Mouse (Mus musculus): Measurements from ENCODE around the gene Tirap. TPM values are rescaled to one million over a fixed set of nuclear protein-coding genes. Genes with fewer than 3 reads are reported as not detected.

The Tirap gene
- polyA plus RNA-seq, 1 experiment = 3.3 TPM

DNA sequence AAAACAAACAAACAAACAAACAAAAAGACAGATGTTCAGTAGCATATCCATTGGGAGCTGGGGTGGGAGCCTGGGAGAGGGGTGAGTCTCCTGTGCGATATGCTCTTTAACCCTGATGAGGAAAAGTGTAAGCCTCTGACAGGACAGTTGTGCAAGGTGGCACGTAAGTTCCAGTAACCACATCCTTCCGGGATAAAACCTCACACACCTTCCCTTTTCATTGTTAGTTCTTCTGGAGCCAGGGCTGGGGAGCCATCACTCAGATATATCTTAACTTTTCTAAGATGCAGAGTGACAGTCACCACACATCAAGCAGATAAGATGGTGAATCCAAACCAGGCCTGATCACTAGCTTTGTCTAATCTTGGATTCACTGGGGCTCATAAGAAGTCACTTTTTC lies 6.0 kb downstream of the Tirap start:
- Histone ChIP-seq H3K4me1 (ENCODE audit: control insufficient read depth, insufficient read depth, low read length) (no peaks in the 10 kb centered on the region), H3K4me3 (ENCODE audit: insufficient read depth, low read length) (no peak overlapping the region), H3K27ac (ENCODE audit: insufficient read depth, low read length) (no peak overlapping the region)
- no peak for TF ChIP-seq CTCF (IDR thresholded peaks at IDR 0.05; ENCODE audit: extremely low read depth, insufficient read depth, low read length)
- no peak for TF ChIP-seq POLR2A (IDR thresholded peaks at IDR 0.05; ENCODE audit: extremely low read depth, insufficient read depth, low read length)

DNA sequence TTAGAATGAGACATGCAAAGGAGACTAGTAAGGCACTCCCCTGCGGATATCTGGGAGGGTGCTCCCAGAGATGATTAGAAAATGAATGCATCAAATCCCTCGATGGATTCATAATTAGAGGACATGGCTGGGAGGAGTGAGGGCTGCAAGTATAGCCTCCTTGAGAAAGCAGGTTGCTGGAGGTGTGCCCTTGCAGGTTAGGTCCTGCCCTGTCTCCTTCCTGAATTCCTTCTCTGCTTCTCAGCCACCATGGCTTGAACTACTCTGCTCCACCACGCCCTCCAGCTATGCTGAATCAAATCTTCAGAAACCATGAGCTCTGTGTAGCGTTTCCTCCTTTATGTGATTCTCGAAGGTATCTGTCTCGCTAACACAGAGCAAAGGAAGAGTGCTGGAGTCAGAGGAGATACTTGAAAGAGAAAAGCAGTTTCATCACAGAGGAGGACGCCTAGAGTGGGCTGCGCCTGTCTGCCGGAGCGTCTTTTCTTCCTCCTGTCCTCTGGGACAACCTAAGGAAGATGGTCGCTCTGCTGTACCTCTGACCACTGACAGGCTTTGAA lies 7.0 kb downstream of the Tirap start:
- TF ChIP-seq POLR2A (IDR thresholded peaks at IDR 0.05; ENCODE audit: extremely low read depth, insufficient read depth, low read length) (no peak), CTCF (IDR thresholded peaks at IDR 0.05; ENCODE audit: extremely low read depth, insufficient read depth, low read length) (no peak)
- H3K4me1 ChIP-seq (ENCODE audit: control insufficient read depth, insufficient read depth, low read length) = no peaks in the 10 kb centered on the region
- no peak overlapping the region for H3K27ac ChIP-seq (ENCODE audit: insufficient read depth, low read length)
- no peak overlapping the region for H3K4me3 ChIP-seq (ENCODE audit: insufficient read depth, low read length)

DNA sequence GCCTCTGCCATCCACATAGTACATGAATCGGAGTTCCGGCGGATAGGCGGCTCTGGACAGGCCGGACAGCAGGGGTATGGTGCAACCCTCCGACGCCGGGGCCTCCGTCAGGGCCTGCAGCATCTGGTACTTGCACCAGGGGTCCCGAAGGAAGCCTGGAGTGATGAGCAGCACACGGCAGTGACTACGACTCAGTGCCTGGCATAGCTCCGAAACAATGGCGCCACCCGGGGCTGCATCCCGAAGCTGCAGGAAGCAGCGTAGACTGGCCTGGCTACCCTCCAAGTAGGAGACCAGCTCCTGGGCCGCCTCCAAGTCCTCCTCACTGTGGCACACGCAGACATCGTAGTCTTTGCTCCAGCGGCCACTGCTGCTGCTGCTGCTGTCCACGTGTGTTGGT lies 11.4 kb downstream of the Tirap start:
- H3K4me3 ChIP-seq (ENCODE audit: insufficient read depth, low read length) = no peak overlapping the region
- TF ChIP-seq CTCF (IDR thresholded peaks at IDR 0.05; ENCODE audit: extremely low read depth, insufficient read depth, low read length) (no peak), POLR2A (IDR thresholded peaks at IDR 0.05; ENCODE audit: extremely low read depth, insufficient read depth, low read length) (no peak)
- 0 out of 2 replicates have a peak overlapping the region, but pooled peaks have one; percentile 40 for H3K27ac ChIP-seq (ENCODE audit: insufficient read depth, low read length)
- no peaks in the 10 kb centered on the region for H3K4me1 ChIP-seq (ENCODE audit: control insufficient read depth, insufficient read depth, low read length)

DNA sequence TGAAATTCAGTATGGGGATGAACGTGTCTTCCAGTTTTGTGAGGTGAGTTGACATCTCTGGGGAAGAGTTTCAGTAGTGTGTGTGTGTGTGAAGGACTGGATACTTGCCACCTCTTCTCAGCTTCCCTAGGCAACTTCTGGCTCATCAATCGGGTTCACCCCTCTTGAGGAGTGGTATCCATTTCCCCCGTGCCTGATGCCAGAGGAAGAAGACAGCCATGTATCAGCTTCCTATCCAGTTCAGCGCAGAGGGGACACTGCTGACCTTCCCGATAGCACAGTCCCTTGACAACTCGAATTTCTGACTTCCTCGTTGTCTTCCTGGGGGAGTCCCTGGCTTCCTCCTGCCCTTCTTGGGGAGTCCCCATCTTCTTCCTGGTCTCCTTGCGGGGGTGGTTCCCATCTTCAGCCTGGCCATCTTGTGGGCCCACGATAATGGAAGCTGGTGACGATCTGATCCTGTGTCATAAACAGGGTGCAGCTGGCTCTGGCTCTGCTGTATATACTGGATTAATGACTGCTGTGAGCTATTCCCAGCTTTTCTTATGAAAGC lies 12.7 kb downstream of the Tirap start:
- Histone ChIP-seq H3K4me1 (ENCODE audit: control insufficient read depth, insufficient read depth, low read length) (no peaks in the 10 kb centered on the region), H3K27ac (ENCODE audit: insufficient read depth, low read length) (no peak overlapping the region)
- TF ChIP-seq POLR2A (IDR thresholded peaks at IDR 0.05; ENCODE audit: extremely low read depth, insufficient read depth, low read length) (no peak), CTCF (IDR thresholded peaks at IDR 0.05; ENCODE audit: extremely low read depth, insufficient read depth, low read length) (no peak)

DNA sequence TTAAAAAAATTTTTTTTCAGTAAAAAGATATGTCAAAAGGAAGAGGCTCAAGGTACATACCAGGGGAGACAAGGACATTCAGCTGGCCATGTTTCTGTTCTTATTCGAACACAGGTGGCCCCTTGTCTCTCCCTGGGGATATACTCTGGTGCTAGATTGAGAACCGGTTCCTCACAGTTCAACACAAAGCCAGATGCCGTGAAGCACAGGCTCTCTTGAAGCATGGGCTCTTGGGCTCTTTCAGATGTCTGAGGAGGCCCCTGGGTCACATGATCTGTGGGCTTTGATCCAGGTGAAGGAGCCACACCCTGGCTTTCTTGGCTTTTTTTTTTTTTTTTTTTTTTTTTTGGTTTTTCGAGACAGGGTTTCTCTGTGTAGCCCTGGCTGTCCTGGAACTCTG lies 13.7 kb downstream of the Tirap start:
- no peak overlapping the region for H3K4me3 ChIP-seq (ENCODE audit: insufficient read depth, low read length)
- no peak for TF ChIP-seq CTCF (IDR thresholded peaks at IDR 0.05; ENCODE audit: extremely low read depth, insufficient read depth, low read length)
- no peak for TF ChIP-seq POLR2A (IDR thresholded peaks at IDR 0.05; ENCODE audit: extremely low read depth, insufficient read depth, low read length)
- no peak overlapping the region for H3K27ac ChIP-seq (ENCODE audit: insufficient read depth, low read length)
- H3K4me1 ChIP-seq (ENCODE audit: control insufficient read depth, insufficient read depth, low read length) = no peaks in the 10 kb centered on the region

More for the DNA sequence above, 12.7 kb downstream of the Tirap start:
- H3K4me3 ChIP-seq (ENCODE audit: insufficient read depth, low read length) = no peak overlapping the region

DNA sequence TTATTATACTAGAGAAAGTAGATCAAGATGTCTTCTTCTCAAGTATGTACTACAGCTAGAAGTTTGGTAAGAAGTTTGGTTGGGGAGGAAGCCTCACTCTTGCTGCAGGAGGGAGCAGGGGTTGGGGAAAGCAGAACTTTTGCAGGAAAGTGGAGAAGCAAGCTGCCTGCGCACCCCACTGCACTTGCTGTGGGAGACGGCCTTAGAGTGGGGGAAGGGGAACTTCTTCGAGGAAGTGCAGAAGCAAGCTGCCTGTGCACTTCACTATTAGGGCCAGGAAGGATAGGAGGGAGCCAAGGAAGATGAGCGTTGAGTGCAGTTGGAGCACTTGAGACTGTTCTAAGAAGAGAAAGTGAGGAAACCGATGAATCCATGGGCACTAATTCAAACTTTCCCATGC lies 16.7 kb downstream of the Tirap start:
- H3K4me3 ChIP-seq (ENCODE audit: insufficient read depth, low read length) = no peak overlapping the region
- H3K4me1 ChIP-seq (ENCODE audit: control insufficient read depth, insufficient read depth, low read length) = no peaks in the 10 kb centered on the region
- no peak overlapping the region for H3K27ac ChIP-seq (ENCODE audit: insufficient read depth, low read length)
- TF ChIP-seq CTCF (IDR thresholded peaks at IDR 0.05; ENCODE audit: extremely low read depth, insufficient read depth, low read length) (no peak), POLR2A (IDR thresholded peaks at IDR 0.05; ENCODE audit: extremely low read depth, insufficient read depth, low read length) (no peak)

DNA sequence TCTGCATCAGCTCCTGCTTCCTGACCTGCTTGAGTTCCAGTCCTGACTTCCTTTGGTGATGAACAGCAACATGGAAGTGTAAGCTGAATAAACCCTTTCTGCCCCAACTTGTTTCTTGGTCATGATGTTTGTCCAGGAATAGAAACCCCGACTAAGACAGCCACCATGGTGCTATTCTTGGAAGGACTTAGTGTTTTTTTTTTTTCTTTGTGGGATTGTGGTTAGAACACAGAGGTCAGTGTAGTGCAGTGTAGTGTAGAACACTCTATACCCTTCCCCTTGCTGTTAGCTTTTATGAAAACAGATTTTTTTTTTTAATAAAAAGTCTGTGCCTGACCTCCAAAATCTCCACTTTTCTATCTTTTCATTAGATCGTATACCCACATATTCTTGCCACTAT lies 17.3 kb downstream of the Tirap start:
- TF ChIP-seq CTCF (IDR thresholded peaks at IDR 0.05; ENCODE audit: extremely low read depth, insufficient read depth, low read length) (no peak), POLR2A (IDR thresholded peaks at IDR 0.05; ENCODE audit: extremely low read depth, insufficient read depth, low read length) (no peak)
- Histone ChIP-seq H3K4me3 (ENCODE audit: insufficient read depth, low read length) (no peak overlapping the region), H3K4me1 (ENCODE audit: control insufficient read depth, insufficient read depth, low read length) (no peaks in the 10 kb centered on the region), H3K27ac (ENCODE audit: insufficient read depth, low read length) (no peak overlapping the region)

DNA sequence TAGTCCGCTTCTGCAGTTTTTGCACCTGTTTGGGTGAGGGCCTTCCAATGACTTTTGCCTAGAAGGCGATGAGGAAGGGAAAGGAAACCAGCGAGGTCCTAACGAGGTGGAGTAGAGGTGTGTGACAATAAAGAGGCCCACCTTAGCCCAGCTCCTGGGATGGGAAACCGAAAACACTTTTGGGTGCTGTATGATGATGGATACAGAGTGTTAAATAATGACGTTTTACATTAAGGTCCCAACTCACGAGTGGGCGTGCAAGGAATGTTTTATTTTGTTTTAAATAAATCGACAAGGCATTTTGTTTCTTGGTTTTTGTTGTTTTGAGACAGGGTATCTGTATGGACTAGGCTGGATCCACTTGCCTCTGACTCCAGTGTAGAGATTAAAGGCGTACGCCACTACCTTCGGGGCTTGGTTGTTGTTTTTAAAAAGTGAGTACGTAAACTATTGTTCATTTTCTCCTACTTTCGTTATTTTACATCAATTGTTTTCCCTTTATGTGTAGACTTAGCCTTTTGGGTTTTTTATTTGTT lies 23.9 kb downstream of the Tirap start:
- no peak overlapping the region for H3K27ac ChIP-seq (ENCODE audit: insufficient read depth, low read length)
- peaks cover 2% of the 10 kb centered on the region; the same call in 1 of the 2 replicates for H3K4me1 ChIP-seq (ENCODE audit: control insufficient read depth, insufficient read depth, low read length)
- peak overlapping the region; percentile 59 for H3K4me3 ChIP-seq (ENCODE audit: insufficient read depth, low read length)
- no peak for TF ChIP-seq POLR2A (IDR thresholded peaks at IDR 0.05; ENCODE audit: extremely low read depth, insufficient read depth, low read length)
- TF ChIP-seq CTCF (IDR thresholded peaks at IDR 0.05; ENCODE audit: extremely low read depth, insufficient read depth, low read length) = no peak

DNA sequence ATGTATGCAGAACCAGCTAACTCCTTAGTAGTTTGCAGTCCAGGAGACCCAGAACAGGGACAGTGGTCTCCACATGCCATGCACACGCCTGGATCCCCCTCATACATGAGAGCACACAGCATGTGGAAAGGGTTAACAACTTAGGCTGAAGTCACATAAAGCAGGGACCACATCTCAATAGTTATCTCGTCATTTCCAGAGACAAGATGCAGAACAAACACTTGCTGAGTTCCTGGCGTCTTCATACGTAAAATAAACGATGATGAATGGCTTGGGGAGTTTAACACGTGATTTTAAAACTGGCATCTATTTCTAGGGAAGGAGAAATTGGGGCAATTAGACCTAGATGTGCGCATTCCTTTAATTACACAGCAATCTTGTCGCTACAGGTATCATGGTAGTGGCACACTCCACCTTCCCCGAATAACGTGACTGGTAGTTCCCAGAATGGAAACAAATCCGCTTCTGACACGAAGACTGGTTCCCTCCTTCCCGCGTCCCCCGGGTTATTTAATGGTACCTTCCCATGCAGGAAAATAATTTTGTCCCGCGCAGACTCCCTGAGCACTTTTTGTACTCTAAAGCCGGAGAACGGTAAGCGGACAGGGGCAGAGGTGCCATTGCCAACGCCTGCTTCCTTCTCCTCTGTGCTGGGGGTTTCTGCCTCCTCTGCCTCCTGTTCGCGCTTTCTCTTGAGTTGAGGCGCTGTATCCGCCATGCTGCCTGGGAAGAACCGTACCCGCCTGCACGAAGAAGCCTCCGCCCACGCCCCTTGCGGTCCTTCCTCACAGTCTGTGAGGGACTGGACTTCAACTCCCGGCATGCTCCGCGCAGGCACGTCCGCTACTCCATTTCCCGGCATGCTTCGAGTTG lies 24.6 kb downstream of the Tirap start, which contains the start of gene Dcps:
Gene Dcps, minus strand, starts transcription at position 811 of the 873 bp plus-strand sequence.
- H3K4me1 ChIP-seq (ENCODE audit: control insufficient read depth, insufficient read depth, low read length) = peaks cover 2% of the 10 kb centered on the region; the same call in 1 of the 2 replicates
- peak within 1 kb of the TSS; percentile 50 for H3K27ac ChIP-seq (ENCODE audit: insufficient read depth, low read length)
- peak within 1 kb of the TSS; percentile 59 for H3K4me3 ChIP-seq (ENCODE audit: insufficient read depth, low read length)
- no peak for TF ChIP-seq CTCF (IDR thresholded peaks at IDR 0.05; ENCODE audit: extremely low read depth, insufficient read depth, low read length)
- TF ChIP-seq POLR2A (IDR thresholded peaks at IDR 0.05; ENCODE audit: extremely low read depth, insufficient read depth, low read length) = peak; percentile 68; the same call in 1 of the 2 replicates

Data from cortical plate, adult 2 months (tissue).